In genomic region chr12:100276607-100277533, GRCm38 (mm10) we compare ENCODE assay signal across 8 mouse cellular contexts.
DNase-seq lines count a peak whose midpoint lies in the region; ATAC-seq and TF ChIP-seq lines count a peak whose summit lies in the region.

No protein-coding gene starts in this region.

- H3K27ac ChIP-seq in hindbrain, embryonic 16.5 days (ENCODE audit: low read depth, low read length) = peak overlapping the region; percentile 14; the same call in 1 of the 2 replicates
- peak overlapping the region; percentile 66 for H3K27ac ChIP-seq in neural tube, embryonic 15.5 days (replicated peaks)

- peak; percentile 28 for ATAC-seq in activated CD4-positive, CD25-positive, alpha-beta regulatory T cell, adult 4 months
- ATAC-seq in hindbrain, embryonic 16.5 days = peak; percentile 34; the same call in 1 of the 2 replicates
- ATAC-seq in neural tube, embryonic 15.5 days (ENCODE audit: low FRiP score) = 0 out of 2 replicates have a peak, but pooled peaks have one; percentile 26
- ATAC-seq in inflammation-experienced regulatory T-cells, adult 6 months = no peak

- H3K4me3 ChIP-seq in hindbrain, embryonic 16.5 days (ENCODE audit: low read length) = no peak overlapping the region
- H3K4me3 ChIP-seq in lung, adult 2 months (replicated peaks; ENCODE audit: extremely low read depth, low read depth, low read length) = no peak overlapping the region
- H3K4me3 ChIP-seq in neural tube, embryonic 15.5 days (replicated peaks) = no peak overlapping the region

- no peaks in the 10 kb centered on the region for H3K36me3 ChIP-seq in hindbrain, embryonic 16.5 days (ENCODE audit: control insufficient read depth, insufficient read depth, low read length)
- H3K36me3 ChIP-seq in neural tube, embryonic 15.5 days = no peaks in the 10 kb centered on the region

- no peak for TF ChIP-seq CTCF in lung, adult 2 months (IDR thresholded peaks at IDR 0.05; ENCODE audit: insufficient read depth, low read length)

- 26% methylated on average over 20 of the region's 20 CpGs for WGBS in hindbrain, embryonic 16.5 days
- WGBS in lung, adult 2 months = 24% methylated on average over 20 of the region's 20 CpGs
- 39% methylated on average over 20 of the region's 20 CpGs for WGBS in neural tube, embryonic 15.5 days

- H3K27me3 ChIP-seq in hindbrain, embryonic 16.5 days (replicated peaks; ENCODE audit: control insufficient read depth, insufficient read depth, low read length) = no peaks in the 10 kb centered on the region
- H3K27me3 ChIP-seq in neural tube, embryonic 15.5 days (replicated peaks) = no peaks in the 10 kb centered on the region

- no peaks in the 10 kb centered on the region for H3K9me3 ChIP-seq in hindbrain, embryonic 16.5 days (ENCODE audit: control insufficient read depth, low read length)
- H3K9me3 ChIP-seq in neural tube, embryonic 15.5 days (replicated peaks) = no peaks in the 10 kb centered on the region

- peak; percentile 68 for DNase-seq in layer of hippocampus, adult 11-12 months (ENCODE audit: low spot score)
- DNase-seq in layer of hippocampus, adult 9-10 months (ENCODE audit: low spot score) = no peak
- DNase-seq in gastrocnemius, adult 18-20 months (ENCODE audit: low spot score) = peak; percentile 80
- DNase-seq in lung, adult 2 months = peak; percentile 85

- no peak overlapping the region for H3K4me2 ChIP-seq in hindbrain, embryonic 16.5 days (ENCODE audit: low read length)
- no peak overlapping the region for H3K4me2 ChIP-seq in neural tube, embryonic 15.5 days

- no peak overlapping the region for H3K9ac ChIP-seq in hindbrain, embryonic 16.5 days (ENCODE audit: low read depth, low read length)
- H3K9ac ChIP-seq in neural tube, embryonic 15.5 days (replicated peaks) = no peak overlapping the region

- peaks cover 19% of the 10 kb centered on the region for H3K4me1 ChIP-seq in hindbrain, embryonic 16.5 days (ENCODE audit: control insufficient read depth, insufficient read depth, low read depth, low read length)
- peaks cover 29% of the 10 kb centered on the region for H3K4me1 ChIP-seq in lung, adult 2 months (ENCODE audit: control insufficient read depth, insufficient read depth, low read length)
- H3K4me1 ChIP-seq in neural tube, embryonic 15.5 days = peaks cover 43% of the 10 kb centered on the region

- no peak for TF ChIP-seq POLR2A in lung, adult 2 months (IDR thresholded peaks at IDR 0.05; ENCODE audit: borderline replicate concordance, extremely low read depth, low read depth, low read length)
